Mouse (Mus musculus): Measurements from ENCODE around the gene Pum2.

Gene Pum2

DNA sequence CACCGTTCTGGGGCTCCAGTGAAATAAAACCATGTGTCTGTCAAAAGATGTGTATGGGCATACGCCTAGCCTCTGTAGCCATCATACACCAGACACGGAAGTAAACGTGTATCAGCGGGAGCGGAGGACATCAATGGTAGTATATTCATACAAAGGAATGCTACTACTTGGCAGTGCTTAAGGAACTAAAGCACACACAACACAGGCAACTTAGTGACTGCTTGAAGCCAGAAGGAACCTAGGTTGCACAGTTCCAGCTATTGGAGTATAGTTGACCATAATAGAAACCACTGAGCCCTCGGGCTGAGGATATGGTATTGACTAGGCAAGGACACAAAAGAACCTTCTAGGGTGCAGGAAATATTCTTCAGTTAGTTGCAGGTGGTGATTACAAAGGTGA, 124.0 kb downstream of the Pum2 start:
- DNase-seq (ENCODE audit: low read depth), result no peak

GRCm38 (mm10) chr12:8798486-8799020, 124.6 kb downstream of the Pum2 start:
- DNase-seq (ENCODE audit: low read depth), result no peak
